Mouse (Mus musculus) neural tube, embryonic 11.5 days (tissue): ENCODE data around the gene Ndufs7. TPM values are rescaled to one million over a fixed set of nuclear protein-coding genes. Genes with fewer than 3 reads are reported as not detected.

Experiments
- ATAC-seq: fragments of 200-750 bp; cut with Nextera tagmentation; 2 replicates; pipeline ENCODE4 v1.8.0; 2017; ENCODE audit warnings: moderate number of reproducible peaks, mild to moderate bottlenecking, moderate TSS enrichment, moderate library complexity; ENCODE audit not compliant: insufficient read depth, low FRiP score, low TSS enrichment
- DNase-seq: peaks from one replicate; pipeline ENCODE4 v3.0.0-alpha.2; 2015; ENCODE audit warnings: low spot score
- H3K27ac ChIP-seq: fragments of 300-500 bp; sonication (generic); 2 replicates; pipeline ENCODE4 v1.5.1; 2014; ENCODE audit warnings: low read depth, mild to moderate bottlenecking, low read length
- H3K27me3 ChIP-seq: fragments of 300-500 bp; sonication (generic); 2 replicates; pipeline ENCODE4 v1.6.1; 2014; ENCODE audit warnings: mild to moderate bottlenecking, low read length, mixed read lengths; ENCODE audit not compliant: control insufficient read depth, insufficient read depth
- H3K36me3 ChIP-seq: fragments of 300-500 bp; sonication (generic); 2 replicates; pipeline ENCODE4 v1.6.1; 2014; ENCODE audit warnings: mild to moderate bottlenecking, low read length, moderate library complexity, mixed read lengths; ENCODE audit not compliant: control insufficient read depth, insufficient read depth
- H3K4me1 ChIP-seq: fragments of 300-500 bp; sonication (generic); 2 replicates; pipeline ENCODE4 v1.6.1; 2014; ENCODE audit warnings: low read length, mixed read lengths; ENCODE audit not compliant: control insufficient read depth, insufficient read depth
- H3K4me2 ChIP-seq: fragments of 300-500 bp; sonication (generic); 2 replicates; pipeline ENCODE4 v1.6.1; 2014; ENCODE audit warnings: low read depth, mild to moderate bottlenecking, moderate library complexity
- H3K4me3 ChIP-seq: fragments of 300-500 bp; sonication (generic); 2 replicates; pipeline ENCODE4 v1.5.1; 2014; ENCODE audit warnings: low read depth, low read length
- H3K9ac ChIP-seq: fragments of 300-500 bp; sonication (generic); 2 replicates; pipeline ENCODE4 v1.6.1; 2014; ENCODE audit warnings: mild to moderate bottlenecking, low read length
- H3K9me3 ChIP-seq: fragments of 300-500 bp; sonication (generic); 2 replicates; pipeline ENCODE4 v1.6.1; 2016; ENCODE audit warnings: low read length; ENCODE audit not compliant: control insufficient read depth
- WGBS: fragments of 180-500 bp; shearing (Covaris S2); extraction: QIAGEN DNeasy Blood & Tissue Kit; methylation state at CpG from one replicate; pipeline ENCODE4 v1.1.7; 2014; 5-methylcytosine and 5-hydroxymethylcytosine counted together
- polyA plus RNA-seq: library from polyadenylated mRNA; unstranded; fragments of >200 nt; fragmentation: Nextera tagmentation; extraction: Ambion mirVana; gene quantifications from 2 replicates; pipeline ENCODE4 v1.2.1, GENCODE M21; 2014

Gene Ndufs7
- polyA plus RNA-seq, 1 experiment from 2014 or later: 261 TPM

DNA sequence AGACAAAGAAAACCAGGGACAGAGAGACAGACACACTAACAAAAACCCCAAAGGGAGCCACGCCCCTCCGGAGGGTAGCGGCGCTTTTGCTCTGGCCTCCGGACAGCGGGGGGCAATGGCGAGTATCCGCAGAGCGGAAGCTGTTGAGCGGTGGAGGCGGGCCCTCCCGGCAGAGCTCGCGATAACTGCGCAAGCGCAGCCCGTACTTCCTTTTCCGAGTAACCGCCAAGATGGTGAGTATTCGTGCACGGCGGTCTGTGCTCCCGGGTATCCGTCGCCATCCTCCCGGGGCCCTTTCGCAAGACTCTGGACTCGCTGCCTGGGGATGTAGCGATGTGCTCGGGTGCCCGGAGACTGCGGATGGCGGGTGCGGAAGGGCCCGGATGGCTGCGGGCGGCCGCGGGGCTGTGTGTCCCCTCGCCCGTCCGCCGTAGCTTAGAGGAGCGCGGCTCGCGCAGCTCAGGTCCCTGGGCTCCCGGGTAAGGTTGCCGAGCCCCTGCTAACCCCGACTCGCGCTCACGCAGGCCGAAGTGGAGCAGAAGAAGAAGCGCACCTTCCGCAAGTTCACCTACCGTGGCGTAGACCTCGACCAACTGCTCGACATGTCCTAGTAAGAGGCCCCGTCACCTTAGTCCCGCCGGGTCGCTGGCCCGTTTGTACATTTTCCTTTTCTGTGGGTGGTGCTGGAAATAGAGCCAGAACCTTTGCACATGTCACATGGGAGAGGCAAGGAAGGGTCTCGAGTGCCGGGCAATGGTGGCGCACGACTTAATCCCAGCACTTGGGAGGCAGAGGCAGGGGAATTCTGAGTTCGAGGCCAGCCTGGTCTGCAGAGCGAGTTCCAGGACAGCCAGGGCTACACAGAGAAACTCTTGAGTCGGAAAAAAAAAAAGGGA is 43.6 kb downstream of the Ndufs7 start, which contains the start of gene Rps15:
Gene Rps15 (plus strand): TSS at position 203 of the 896 bp plus-strand sequence.
- H3K4me2 ChIP-seq: peak within 1 kb of the TSS; percentile 90
- peaks cover 18% of the 10 kb centered on the region for H3K4me1 ChIP-seq
- H3K9ac ChIP-seq: peak within 1 kb of the TSS; percentile 99
- no peaks in the 10 kb centered on the region for H3K27me3 ChIP-seq
- peak within 1 kb of the TSS; percentile 89 for H3K27ac ChIP-seq
- DNase-seq: peak; percentile 97
- no peaks in the 10 kb centered on the region for H3K9me3 ChIP-seq
- peak; percentile 72 for ATAC-seq
- under 1% methylated on average over 72 of the region's 72 CpGs for WGBS
- peaks cover 8% of the 10 kb centered on the region for H3K36me3 ChIP-seq
- H3K4me3 ChIP-seq: peak within 1 kb of the TSS; percentile 97

DNA sequence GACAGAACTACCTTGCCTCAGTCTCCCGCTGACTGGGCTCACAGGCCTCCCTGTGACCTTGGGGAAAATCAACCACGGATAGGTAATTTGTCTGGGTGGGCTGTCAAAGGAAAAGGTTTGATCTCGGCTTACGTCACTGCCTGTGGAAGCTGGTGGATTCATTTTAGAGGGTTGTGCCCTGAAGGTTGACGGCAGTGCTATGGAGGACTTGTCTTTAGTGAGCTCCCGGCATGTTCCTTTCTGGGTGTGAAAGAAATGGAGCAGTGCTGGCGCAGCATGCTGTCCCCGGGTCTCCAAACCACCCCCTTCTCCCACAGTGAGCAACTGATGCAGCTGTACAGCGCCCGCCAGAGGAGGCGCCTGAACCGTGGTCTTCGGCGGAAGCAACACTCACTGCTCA is 44.4 kb downstream of the Ndufs7 start:
- 0 out of 2 replicates have a peak, but pooled peaks cover under 1% of the 10 kb centered on the region for H3K27me3 ChIP-seq
- no peak for ATAC-seq
- no peak for DNase-seq
- H3K9ac ChIP-seq: peak overlapping the region; percentile 99
- H3K4me2 ChIP-seq: peak overlapping the region; percentile 90
- 34% methylated on average over 14 of the region's 14 CpGs for WGBS
- no peaks in the 10 kb centered on the region for H3K9me3 ChIP-seq
- H3K36me3 ChIP-seq: peaks cover 6% of the 10 kb centered on the region
- peak overlapping the region; percentile 97 for H3K4me3 ChIP-seq
- peaks cover 20% of the 10 kb centered on the region for H3K4me1 ChIP-seq
- peak overlapping the region; percentile 89 for H3K27ac ChIP-seq

DNA sequence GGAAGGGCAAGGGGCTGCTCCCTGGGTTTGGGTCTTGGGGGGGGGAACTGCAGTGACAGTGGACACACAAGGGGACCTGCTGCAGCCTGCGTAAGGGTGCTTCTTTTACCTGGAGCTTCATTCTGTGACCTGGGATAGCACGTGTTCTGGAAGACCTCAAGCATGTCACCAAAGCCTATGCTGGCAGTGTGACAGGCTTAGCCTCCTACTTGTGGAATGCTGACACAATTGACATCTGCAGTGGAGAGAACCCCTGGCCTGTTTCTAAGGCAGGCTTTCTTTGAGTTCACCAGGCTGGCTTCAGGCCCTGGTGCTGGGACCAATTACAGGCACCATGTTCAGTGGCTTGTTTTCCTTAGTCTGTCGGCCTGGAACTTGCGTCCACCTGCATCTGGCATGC is 45.4 kb downstream of the Ndufs7 start:
- ATAC-seq (no peak), DNase-seq (no peak)
- WGBS: 73% methylated on average over 4 of the region's 4 CpGs
- H3K9me3 ChIP-seq: no peaks in the 10 kb centered on the region
- H3K36me3 ChIP-seq: peaks cover 6% of the 10 kb centered on the region
- no peak overlapping the region for H3K27ac ChIP-seq
- H3K4me1 ChIP-seq: peaks cover 20% of the 10 kb centered on the region
- peak overlapping the region; percentile 4; the same call in 1 of the 2 replicates for H3K4me2 ChIP-seq
- no peak overlapping the region for H3K4me3 ChIP-seq
- no peak overlapping the region for H3K9ac ChIP-seq
- peaks cover 6% of the 10 kb centered on the region for H3K27me3 ChIP-seq

DNA sequence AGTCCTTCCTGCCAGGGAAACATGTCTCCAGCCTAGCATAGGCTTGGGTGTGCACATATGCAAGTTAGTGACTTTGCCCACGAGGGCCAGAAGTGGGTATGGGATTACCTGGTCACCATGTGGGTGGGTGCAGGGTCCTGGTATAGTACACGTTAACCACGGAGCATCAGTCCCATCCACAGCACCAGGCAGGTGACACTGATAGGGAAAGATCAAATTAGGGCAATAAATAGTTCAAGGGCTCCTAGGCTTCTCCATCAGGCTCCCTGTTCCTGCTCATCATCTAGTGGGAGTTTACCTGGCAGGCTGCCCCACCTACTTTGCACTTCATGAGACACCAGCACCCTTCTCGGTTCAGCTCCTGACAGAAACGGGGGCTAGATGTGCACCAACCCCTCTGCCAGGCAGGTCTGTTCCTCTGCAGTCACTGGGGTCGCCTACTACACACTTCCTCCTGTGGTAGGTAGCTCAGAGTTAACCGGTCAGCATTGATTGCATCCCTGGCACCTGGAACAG is 45.9 kb downstream of the Ndufs7 start:
- Histone ChIP-seq H3K27me3 (peaks cover 10% of the 10 kb centered on the region), H3K4me1 (peaks cover 26% of the 10 kb centered on the region), H3K9ac (no peak overlapping the region), H3K9me3 (no peaks in the 10 kb centered on the region), H3K36me3 (peaks cover 6% of the 10 kb centered on the region), H3K4me3 (peak overlapping the region; percentile 4; the same call in 1 of the 2 replicates), H3K27ac (0 out of 2 replicates have a peak overlapping the region, but pooled peaks have one; percentile 27), H3K4me2 (peak overlapping the region; percentile 9; the same call in 1 of the 2 replicates)
- no peak for DNase-seq
- 51% methylated on average over 7 of the region's 7 CpGs for WGBS
- ATAC-seq: no peak

DNA sequence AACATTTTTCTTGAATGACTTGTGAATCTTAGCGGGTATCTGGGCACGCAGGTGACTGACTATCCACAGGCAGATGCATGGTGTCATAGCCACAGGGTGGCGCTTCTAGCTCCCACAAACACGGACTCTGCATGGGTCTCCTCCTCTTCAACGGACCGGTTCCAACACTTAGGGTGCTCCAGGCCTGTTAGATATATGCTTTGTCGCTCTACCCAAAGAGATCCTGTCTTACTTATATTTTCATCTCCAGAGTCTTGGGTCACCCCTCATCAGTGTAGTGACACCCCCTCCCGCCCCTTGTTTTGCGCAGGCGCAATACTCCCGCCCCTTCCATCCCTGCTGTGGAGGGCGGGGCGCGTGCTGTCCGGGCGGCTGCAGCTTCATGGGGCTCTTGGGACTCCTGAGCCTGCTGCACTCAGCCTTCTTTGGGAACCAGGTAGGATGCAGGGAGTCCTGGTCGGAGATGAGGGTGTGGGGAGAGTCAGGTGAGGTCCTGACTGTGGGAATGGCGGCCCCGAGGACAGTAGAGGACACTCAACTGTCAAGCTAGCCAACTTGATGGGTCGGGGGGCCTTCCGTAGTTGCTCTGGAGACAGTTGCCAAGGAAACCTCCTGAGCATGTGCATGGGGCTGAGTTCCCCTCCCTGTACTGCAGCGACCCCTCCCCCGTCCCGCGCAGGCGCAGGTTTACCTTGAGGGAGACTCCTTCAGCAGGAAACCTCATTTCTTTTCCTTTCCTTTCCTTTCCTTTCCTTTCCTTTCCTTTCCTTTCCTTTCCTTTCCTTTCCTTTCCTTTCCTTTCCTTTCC is 46.9 kb downstream of the Ndufs7 start, which contains the start of gene Apc2:
Gene Apc2 (plus strand): TSS at position 360 of the 808 bp plus-strand sequence.
- under 1% methylated on average over 26 of the region's 26 CpGs for WGBS
- Histone ChIP-seq H3K4me1 (peaks cover 27% of the 10 kb centered on the region), H3K4me3 (peak within 1 kb of the TSS; percentile 35), H3K9me3 (no peaks in the 10 kb centered on the region), H3K27ac (peak within 1 kb of the TSS; percentile 76), H3K27me3 (peaks cover 12% of the 10 kb centered on the region), H3K9ac (peak within 1 kb of the TSS; percentile 44), H3K4me2 (peak within 1 kb of the TSS; percentile 67), H3K36me3 (peaks cover 6% of the 10 kb centered on the region)
- ATAC-seq: peak; percentile 45
- DNase-seq: peak; percentile 85

DNA sequence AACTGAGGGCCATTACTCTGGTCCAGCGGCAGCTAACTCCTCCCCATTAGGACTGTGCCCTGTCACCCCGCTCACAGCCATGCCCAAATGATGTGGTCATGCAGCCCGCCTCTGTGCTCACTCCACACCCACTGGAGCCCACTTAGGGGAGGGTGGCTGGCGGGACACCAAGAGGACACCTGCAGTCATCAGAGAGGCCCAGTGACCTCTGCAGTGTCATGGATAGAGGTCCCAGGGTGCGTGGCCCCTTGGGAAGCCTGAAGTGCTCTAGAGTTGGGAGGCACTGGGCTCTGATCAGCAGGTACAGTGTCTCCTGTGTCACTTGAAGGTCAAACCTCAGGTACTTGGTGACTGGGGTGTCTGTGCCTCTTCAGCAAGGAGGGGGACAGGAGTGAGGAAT is 47.9 kb downstream of the Ndufs7 start:
- Histone ChIP-seq H3K9me3 (no peaks in the 10 kb centered on the region), H3K36me3 (peaks cover 6% of the 10 kb centered on the region), H3K27ac (peak overlapping the region; percentile 56; the same call in 1 of the 2 replicates), H3K4me1 (peaks cover 27% of the 10 kb centered on the region), H3K4me2 (peak overlapping the region; percentile 67), H3K27me3 (peaks cover 12% of the 10 kb centered on the region), H3K9ac (peak overlapping the region; percentile 44; the same call in 1 of the 2 replicates), H3K4me3 (0 out of 2 replicates have a peak overlapping the region, but pooled peaks have one; percentile 35)
- DNase-seq (no peak), ATAC-seq (no peak)
- 84% methylated on average over 5 of the region's 5 CpGs for whole genome bisulfite sequencing

DNA sequence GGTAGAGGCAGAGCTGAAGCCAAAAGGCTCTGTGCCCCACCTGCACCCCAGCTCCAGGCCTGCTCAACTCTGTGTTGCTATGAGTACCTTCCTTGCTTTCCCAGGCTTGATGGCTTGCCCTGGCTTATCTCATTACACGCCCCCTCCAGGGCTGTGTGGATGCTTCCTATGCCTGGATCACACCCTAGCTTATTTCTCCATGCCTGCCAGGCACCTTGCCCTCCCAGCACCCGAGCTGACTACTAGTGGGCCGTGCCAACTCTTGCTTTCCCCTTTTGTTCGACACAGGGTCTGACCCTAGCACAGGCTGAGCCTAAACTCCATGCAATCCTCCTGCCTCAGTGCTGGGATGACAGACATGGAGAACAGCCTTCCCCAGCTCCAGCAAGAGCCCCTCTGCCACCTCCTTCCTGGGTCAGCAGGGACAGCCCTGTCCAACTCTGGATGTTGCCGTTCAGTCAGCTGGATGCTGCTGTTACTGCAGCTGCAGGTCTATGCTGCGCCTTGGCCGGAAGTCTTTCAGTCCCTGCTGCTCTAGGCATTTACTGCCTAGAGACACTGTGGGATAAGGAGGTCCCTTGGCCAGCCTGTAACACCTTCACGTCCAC is 48.7 kb downstream of the Ndufs7 start:
- Histone ChIP-seq H3K4me1 (peaks cover 34% of the 10 kb centered on the region), H3K36me3 (peaks cover 9% of the 10 kb centered on the region), H3K9me3 (no peaks in the 10 kb centered on the region), H3K9ac (0 out of 2 replicates have a peak overlapping the region, but pooled peaks have one; percentile 32), H3K27ac (no peak overlapping the region), H3K27me3 (peaks cover 12% of the 10 kb centered on the region), H3K4me2 (no peak overlapping the region), H3K4me3 (no peak overlapping the region)
- WGBS: 74% methylated on average over 8 of the region's 8 CpGs
- ATAC-seq: no peak
- DNase-seq: no peak
